Mouse (Mus musculus) G1E (cell line): ENCODE data around the gene Tnpo2.

Experiments
- CTCF ChIP-seq: IDR thresholded peaks from 2 replicates; pipeline ENCODE4 v1.5.1; 2012; ENCODE audit warnings: low read depth, low read length, inconsistent platforms, mixed read lengths
- GATA1 ChIP-seq: IDR thresholded peaks from 2 replicates; pipeline ENCODE4 v1.6.1; 2012; ENCODE audit warnings: borderline replicate concordance, low read length, inconsistent platforms, mixed read lengths

DNA sequence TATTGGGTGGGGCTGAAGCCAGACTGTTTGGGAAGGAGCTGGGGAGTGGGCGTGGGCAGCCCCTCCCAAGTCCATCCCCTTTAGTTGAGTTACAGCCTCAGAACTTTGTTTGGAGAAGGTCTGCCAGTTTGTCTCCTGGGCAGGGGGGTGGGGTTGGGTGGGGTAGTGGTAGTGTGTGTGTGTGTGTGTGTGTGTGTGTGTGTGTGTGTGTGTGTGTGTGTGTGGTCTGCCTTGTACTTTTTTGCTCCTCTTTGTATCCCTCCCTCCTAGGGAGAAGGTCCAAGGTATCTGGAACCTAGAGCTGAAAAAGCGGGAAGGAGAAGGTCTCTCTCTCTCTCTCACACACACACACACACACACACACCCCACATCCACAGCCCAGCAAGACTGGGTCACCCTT, 22.3 kb upstream of the Tnpo2 start, which contains the start of gene Best2:
- no peak for TF ChIP-seq CTCF
- TF ChIP-seq GATA1 = no peak
